Mouse (Mus musculus): ENCODE measurements at regions not wholly inside any gene's neighbourhood (a gene's known extent, or its start where the extent isn't known, plus 50 kb on each side); places are given as distances from the start of the nearest gene placed in this dataset.

GRCm38 (mm10) chr3:148679121-148679520 is 311.2 kb downstream of the Adgrl2 start:
- ATAC-seq: no peak
- H3K4me3 ChIP-seq (ENCODE audit: low read length): no peak overlapping the region
- H3K27me3 ChIP-seq (replicated peaks; ENCODE audit: control insufficient read depth, insufficient read depth, low read length): no peaks in the 10 kb centered on the region
- H3K9me3 ChIP-seq (ENCODE audit: control insufficient read depth, low read length): no peaks in the 10 kb centered on the region
- 38% methylated on average over 2 of the region's 2 CpGs for WGBS
- H3K9ac ChIP-seq (ENCODE audit: low read depth, low read length): no peak overlapping the region
- no peak overlapping the region for H3K27ac ChIP-seq (ENCODE audit: low read depth, low read length)
- no peaks in the 10 kb centered on the region for H3K36me3 ChIP-seq (ENCODE audit: control insufficient read depth, insufficient read depth, low read length)
- no peak overlapping the region for H3K4me2 ChIP-seq (ENCODE audit: low read length)
- no peaks in the 10 kb centered on the region for H3K4me1 ChIP-seq (ENCODE audit: control insufficient read depth, insufficient read depth, low read depth, low read length)

DNA sequence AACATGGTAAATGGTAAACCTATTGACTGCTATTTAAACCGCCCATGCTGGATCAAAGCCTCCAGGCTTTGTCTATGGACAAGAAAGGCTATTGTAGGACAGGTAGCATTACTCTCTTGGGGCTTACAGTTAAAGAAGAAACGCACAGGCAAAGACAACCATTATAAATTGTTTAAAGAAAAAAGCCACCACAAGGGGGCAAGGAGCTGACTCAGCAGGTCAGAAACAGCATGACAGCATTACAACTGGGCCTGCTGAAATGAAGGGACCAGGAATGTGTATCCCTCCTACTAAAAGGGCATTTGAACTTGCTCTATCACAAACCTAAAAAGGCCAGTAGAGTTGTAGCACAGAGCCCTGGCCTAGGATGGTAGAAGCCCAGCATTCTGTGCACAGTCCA is 314.3 kb downstream of the Adgrl2 start:
- H3K27me3 ChIP-seq (replicated peaks; ENCODE audit: control insufficient read depth, insufficient read depth, low read length): no peaks in the 10 kb centered on the region
- H3K27ac ChIP-seq (ENCODE audit: low read depth, low read length): no peak overlapping the region
- H3K4me1 ChIP-seq (ENCODE audit: control insufficient read depth, insufficient read depth, low read depth, low read length): no peaks in the 10 kb centered on the region
- H3K9me3 ChIP-seq (ENCODE audit: control insufficient read depth, low read length): no peaks in the 10 kb centered on the region
- H3K36me3 ChIP-seq (ENCODE audit: control insufficient read depth, insufficient read depth, low read length): no peaks in the 10 kb centered on the region
- no peak overlapping the region for H3K4me2 ChIP-seq (ENCODE audit: low read length)
- H3K4me3 ChIP-seq (ENCODE audit: low read length): no peak overlapping the region
- ATAC-seq: no peak
- H3K9ac ChIP-seq (ENCODE audit: low read depth, low read length): no peak overlapping the region
- WGBS: 65% methylated on average over 2 of the region's 2 CpGs

GRCm38 (mm10) chr3:148662888-148663477 is 327.4 kb downstream of the Adgrl2 start:
- no peak overlapping the region for H3K4me2 ChIP-seq (ENCODE audit: low read length)
- 9% methylated on average over 6 of the region's 6 CpGs for WGBS
- peaks cover 3% of the 10 kb centered on the region for H3K4me1 ChIP-seq (ENCODE audit: control insufficient read depth, insufficient read depth, low read depth, low read length)
- no peaks in the 10 kb centered on the region for H3K36me3 ChIP-seq (ENCODE audit: control insufficient read depth, insufficient read depth, low read length)
- ATAC-seq: no peak
- no peak overlapping the region for H3K9ac ChIP-seq (ENCODE audit: low read depth, low read length)
- H3K4me3 ChIP-seq (ENCODE audit: low read length): no peak overlapping the region
- peaks cover 5% of the 10 kb centered on the region; the same call in 1 of the 2 replicates for H3K9me3 ChIP-seq (ENCODE audit: control insufficient read depth, low read length)
- H3K27ac ChIP-seq (ENCODE audit: low read depth, low read length): no peak overlapping the region
- H3K27me3 ChIP-seq (replicated peaks; ENCODE audit: control insufficient read depth, insufficient read depth, low read length): no peaks in the 10 kb centered on the region

DNA sequence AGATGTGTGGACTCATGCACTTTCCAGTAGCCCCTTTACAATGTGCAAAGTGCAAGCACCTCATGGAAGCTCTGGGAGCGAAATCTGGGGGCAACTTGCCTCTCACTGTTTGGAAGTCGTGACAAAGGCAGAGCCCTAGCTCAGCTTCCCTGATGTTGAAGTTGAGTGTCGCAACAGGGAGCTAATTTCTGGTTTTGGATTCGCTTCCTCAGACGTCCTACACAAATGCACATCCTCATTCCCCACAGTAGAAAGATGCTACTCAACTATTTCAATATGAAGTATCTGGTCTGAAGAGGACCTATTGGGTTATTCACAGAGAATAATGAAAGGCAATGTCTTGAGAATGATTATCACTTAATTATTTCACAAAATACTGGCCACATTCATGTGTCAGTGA is 331.3 kb downstream of the Adgrl2 start:
- no peaks in the 10 kb centered on the region for H3K9me3 ChIP-seq (ENCODE audit: control insufficient read depth, low read length)
- no peak overlapping the region for H3K9ac ChIP-seq (ENCODE audit: low read depth, low read length)
- ATAC-seq: no peak
- no peak overlapping the region for H3K27ac ChIP-seq (ENCODE audit: low read depth, low read length)
- 95% methylated on average over 5 of the region's 5 CpGs for WGBS
- H3K36me3 ChIP-seq (ENCODE audit: control insufficient read depth, insufficient read depth, low read length): no peaks in the 10 kb centered on the region
- H3K4me2 ChIP-seq (ENCODE audit: low read length): no peak overlapping the region
- H3K27me3 ChIP-seq (replicated peaks; ENCODE audit: control insufficient read depth, insufficient read depth, low read length): no peaks in the 10 kb centered on the region
- H3K4me3 ChIP-seq (ENCODE audit: low read length): no peak overlapping the region
- H3K4me1 ChIP-seq (ENCODE audit: control insufficient read depth, insufficient read depth, low read depth, low read length): peaks cover 3% of the 10 kb centered on the region

- H3K9me3 ChIP-seq (ENCODE audit: control insufficient read depth, low read length): no peaks in the 10 kb centered on the region
- peaks cover 3% of the 10 kb centered on the region for H3K4me1 ChIP-seq (ENCODE audit: control insufficient read depth, insufficient read depth, low read depth, low read length)
- H3K4me2 ChIP-seq (ENCODE audit: low read length): no peak overlapping the region
- no peak overlapping the region for H3K9ac ChIP-seq (ENCODE audit: low read depth, low read length)
- ATAC-seq: no peak
- H3K27me3 ChIP-seq (replicated peaks; ENCODE audit: control insufficient read depth, insufficient read depth, low read length): no peaks in the 10 kb centered on the region
- H3K27ac ChIP-seq (ENCODE audit: low read depth, low read length): no peak overlapping the region
- 90% methylated on average over 8 of the region's 8 CpGs for WGBS
- H3K4me3 ChIP-seq (ENCODE audit: low read length): no peak overlapping the region
- no peaks in the 10 kb centered on the region for H3K36me3 ChIP-seq (ENCODE audit: control insufficient read depth, insufficient read depth, low read length)
Measured at GRCm38 (mm10) chr3:148658368-148658767, 332.0 kb downstream of the Adgrl2 start.

DNA sequence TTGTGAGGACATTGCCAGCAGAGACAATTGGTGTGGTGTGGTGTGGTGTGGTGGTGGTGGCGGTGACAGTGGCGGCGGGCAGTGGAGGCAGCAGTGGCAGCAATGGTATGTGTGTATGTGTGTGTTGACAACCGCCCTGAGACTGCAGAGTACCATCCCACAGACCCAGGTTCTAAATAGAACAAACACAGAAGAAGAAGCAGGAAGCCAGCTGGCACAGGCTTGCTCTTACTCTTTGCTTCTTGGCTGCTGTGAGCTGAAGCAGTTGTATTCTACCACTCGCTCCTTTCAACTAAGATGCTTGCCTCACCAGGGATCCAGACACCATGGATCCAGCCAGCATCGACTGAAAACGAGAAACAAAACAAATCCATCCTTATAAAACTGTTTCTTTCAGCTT is 334.2 kb downstream of the Adgrl2 start:
- H3K4me3 ChIP-seq (ENCODE audit: low read length): no peak overlapping the region
- no peaks in the 10 kb centered on the region for H3K9me3 ChIP-seq (ENCODE audit: control insufficient read depth, low read length)
- H3K4me1 ChIP-seq (ENCODE audit: control insufficient read depth, insufficient read depth, low read depth, low read length): no peaks in the 10 kb centered on the region
- WGBS: 77% methylated on average over 7 of the region's 7 CpGs
- H3K27me3 ChIP-seq (replicated peaks; ENCODE audit: control insufficient read depth, insufficient read depth, low read length): no peaks in the 10 kb centered on the region
- H3K4me2 ChIP-seq (ENCODE audit: low read length): no peak overlapping the region
- no peaks in the 10 kb centered on the region for H3K36me3 ChIP-seq (ENCODE audit: control insufficient read depth, insufficient read depth, low read length)
- no peak overlapping the region for H3K9ac ChIP-seq (ENCODE audit: low read depth, low read length)
- H3K27ac ChIP-seq (ENCODE audit: low read depth, low read length): no peak overlapping the region
- no peak for ATAC-seq

DNA sequence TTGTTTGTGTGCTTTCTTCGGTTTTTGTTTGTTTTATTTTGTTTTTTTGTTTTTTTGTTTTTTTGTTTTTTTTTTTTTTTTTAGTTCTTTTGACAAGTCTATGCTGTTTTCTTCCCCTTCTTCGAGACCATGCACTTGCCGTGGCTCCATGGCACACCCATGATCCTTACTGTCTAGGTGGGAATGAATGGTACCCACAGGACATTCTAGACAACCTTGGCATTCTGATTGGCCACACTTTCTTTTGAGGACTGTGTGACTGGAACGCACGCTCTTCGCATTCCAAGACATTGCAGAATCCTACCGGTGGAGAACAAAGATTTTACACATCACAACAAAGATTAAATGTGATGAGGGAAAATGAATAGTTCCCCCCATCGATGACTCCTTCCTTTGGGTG is 340.1 kb downstream of the Adgrl2 start:
- H3K27me3 ChIP-seq (replicated peaks; ENCODE audit: control insufficient read depth, insufficient read depth, low read length): no peaks in the 10 kb centered on the region
- H3K9me3 ChIP-seq (ENCODE audit: control insufficient read depth, low read length): no peaks in the 10 kb centered on the region
- WGBS: 36% methylated on average over 8 of the region's 8 CpGs

GRCm38 (mm10) chr3:148644924-148645323 is 345.4 kb downstream of the Adgrl2 start:
- 90% methylated on average over 5 of the region's 5 CpGs for WGBS
- no peak overlapping the region for H3K4me3 ChIP-seq (ENCODE audit: low read length)
- ATAC-seq: no peak
- H3K9me3 ChIP-seq (ENCODE audit: control insufficient read depth, low read length): no peaks in the 10 kb centered on the region
- H3K4me2 ChIP-seq (ENCODE audit: low read length): no peak overlapping the region
- H3K9ac ChIP-seq (ENCODE audit: low read depth, low read length): no peak overlapping the region
- no peaks in the 10 kb centered on the region for H3K27me3 ChIP-seq (replicated peaks; ENCODE audit: control insufficient read depth, insufficient read depth, low read length)
- no peaks in the 10 kb centered on the region; the same call in 1 of the 2 replicates for H3K4me1 ChIP-seq (ENCODE audit: control insufficient read depth, insufficient read depth, low read depth, low read length)
- H3K27ac ChIP-seq (ENCODE audit: low read depth, low read length): no peak overlapping the region
- H3K36me3 ChIP-seq (ENCODE audit: control insufficient read depth, insufficient read depth, low read length): no peaks in the 10 kb centered on the region

More for the DNA sequence above, 340.1 kb downstream of the Adgrl2 start:
- no peaks in the 10 kb centered on the region for H3K36me3 ChIP-seq (ENCODE audit: control insufficient read depth, insufficient read depth, low read length)
- no peak for ATAC-seq
- H3K4me1 ChIP-seq (ENCODE audit: control insufficient read depth, insufficient read depth, low read depth, low read length): no peaks in the 10 kb centered on the region
- no peak overlapping the region for H3K9ac ChIP-seq (ENCODE audit: low read depth, low read length)
- H3K4me2 ChIP-seq (ENCODE audit: low read length): no peak overlapping the region
- H3K27ac ChIP-seq (ENCODE audit: low read depth, low read length): no peak overlapping the region
- H3K4me3 ChIP-seq (ENCODE audit: low read length): no peak overlapping the region

- WGBS: 67% methylated on average over 3 of the region's 3 CpGs
- Histone ChIP-seq H3K4me1 (ENCODE audit: control insufficient read depth, insufficient read depth, low read depth, low read length) (no peaks in the 10 kb centered on the region; the same call in 1 of the 2 replicates), H3K9me3 (ENCODE audit: control insufficient read depth, low read length) (no peaks in the 10 kb centered on the region), H3K4me2 (ENCODE audit: low read length) (no peak overlapping the region), H3K36me3 (ENCODE audit: control insufficient read depth, insufficient read depth, low read length) (no peaks in the 10 kb centered on the region), H3K9ac (ENCODE audit: low read depth, low read length) (no peak overlapping the region), H3K27ac (ENCODE audit: low read depth, low read length) (no peak overlapping the region), H3K4me3 (ENCODE audit: low read length) (no peak overlapping the region), H3K27me3 (replicated peaks; ENCODE audit: control insufficient read depth, insufficient read depth, low read length) (no peaks in the 10 kb centered on the region)
- no peak for ATAC-seq
Measured at GRCm38 (mm10) chr3:148641581-148641980, 348.8 kb downstream of the Adgrl2 start.

DNA sequence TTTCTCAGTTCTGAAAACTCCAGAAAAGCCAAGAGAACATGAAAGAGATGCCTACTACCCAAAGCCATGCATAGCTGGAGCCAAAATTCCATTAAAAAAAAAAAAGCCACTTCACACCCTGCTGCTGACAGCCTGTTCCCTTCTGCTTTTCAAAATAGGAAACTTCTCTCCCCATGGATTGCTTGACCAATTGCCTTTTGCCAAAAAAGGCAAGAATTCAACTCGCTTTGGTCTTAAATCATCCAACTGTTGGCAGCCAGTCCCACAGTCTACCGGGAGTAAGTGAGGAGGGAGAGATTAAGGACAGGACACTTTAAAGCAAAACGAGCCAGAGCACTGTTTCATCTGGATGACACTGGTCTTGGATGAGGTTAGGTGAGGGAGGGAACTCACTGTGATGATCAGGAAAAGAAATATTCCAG is 349.7 kb downstream of the Adgrl2 start:
- H3K9me3 ChIP-seq (ENCODE audit: control insufficient read depth, low read length): no peaks in the 10 kb centered on the region
- no peak overlapping the region for H3K4me3 ChIP-seq (ENCODE audit: low read length)
- no peaks in the 10 kb centered on the region for H3K27me3 ChIP-seq (replicated peaks; ENCODE audit: control insufficient read depth, insufficient read depth, low read length)
- 71% methylated on average over 3 of the region's 3 CpGs for WGBS
- ATAC-seq: no peak
- no peak overlapping the region for H3K4me2 ChIP-seq (ENCODE audit: low read length)
- H3K36me3 ChIP-seq (ENCODE audit: control insufficient read depth, insufficient read depth, low read length): no peaks in the 10 kb centered on the region
- H3K4me1 ChIP-seq (ENCODE audit: control insufficient read depth, insufficient read depth, low read depth, low read length): no peaks in the 10 kb centered on the region; the same call in 1 of the 2 replicates
- H3K9ac ChIP-seq (ENCODE audit: low read depth, low read length): no peak overlapping the region
- no peak overlapping the region for H3K27ac ChIP-seq (ENCODE audit: low read depth, low read length)
